Mouse (Mus musculus) lung, adult 2 months (tissue): Measurements from ENCODE around the gene Ripor2.

ENCODE experiments used
- CTCF ChIP-seq: fragments of 200-500 bp; IDR thresholded peaks from 2 replicates; pipeline ENCODE4 v1.5.1; 2011; ENCODE audit warnings: mild to moderate bottlenecking, low read length, control low read depth; ENCODE audit not compliant: insufficient read depth
- POLR2A ChIP-seq: fragments of 200-500 bp; IDR thresholded peaks from 2 replicates; pipeline ENCODE4 v1.6.1; 2011; ENCODE audit warnings: low read depth, mild to moderate bottlenecking, control low read depth, low read length, borderline replicate concordance; ENCODE audit errors: extremely low read depth

DNA sequence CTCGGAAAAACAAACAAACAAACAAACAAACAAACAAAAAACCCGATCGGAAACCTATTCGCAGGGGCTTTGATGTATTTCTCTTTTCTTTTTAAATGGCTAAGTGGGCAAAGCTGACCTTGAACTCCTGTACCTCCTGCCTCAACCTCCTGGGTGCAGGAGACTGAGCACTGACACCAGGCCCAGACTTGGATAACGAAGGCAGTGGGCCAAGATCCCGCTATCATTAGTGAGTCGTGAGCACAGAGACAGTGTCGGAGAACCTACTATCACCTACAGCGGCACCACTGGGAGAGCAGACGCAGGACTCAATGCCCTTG is 179.1 kb downstream of the Ripor2 start:
- TF ChIP-seq CTCF (no peak), POLR2A (no peak)
